Mouse (Mus musculus) E14TG2a.4 (cell line): ENCODE data around the gene Mrpl37.

ENCODE experiments used
- CTCF ChIP-seq: conservative IDR thresholded peaks from 2 replicates; pipeline ENCODE4 v1.5.1; 2014; ENCODE audit warnings: low read length
- NANOG ChIP-seq: IDR thresholded peaks from 2 replicates; pipeline ENCODE4 v1.6.1; 2014; ENCODE audit warnings: borderline replicate concordance, low read length, mixed read lengths
- POU5F1 ChIP-seq: IDR thresholded peaks from 2 replicates; pipeline ENCODE4 v1.6.1; 2014; ENCODE audit warnings: low read length, borderline replicate concordance

GRCm38 (mm10) chr4:107096841-107097373 lies 30.2 kb upstream of the Mrpl37 start, which contains the start of gene Cdcp2:
- TF ChIP-seq CTCF (no peak), NANOG (no peak), POU5F1 (no peak)
